Mouse (Mus musculus): ENCODE data around the gene Aar2. TPM values are rescaled to one million over a fixed set of nuclear protein-coding genes. Genes with fewer than 3 reads are reported as not detected.
"Not testable (repeated sequence)": the region's sequence is repeated elsewhere in the genome, so short reads cannot be mapped to it uniquely, and the experiment has no call there.

Aar2 gene
- total RNA-seq (2015; ENCODE audit: low replicate concordance) (1.0 and 2.1 TPM in 2 replicates), total RNA-seq (2017; ENCODE audit: low replicate concordance) (3.5 and 7.2 TPM in 2 replicates)

GRCm38 (mm10) chr2:156547123-156547891 lies at the start of gene Aar2:
TSS of gene Aar2 (plus strand) at chr2:156547584.
- ATAC-seq (replicated peaks; ENCODE audit: low FRiP score, poor library complexity, severe bottlenecking) = peak; percentile 87

- peak; percentile 43 for ATAC-seq (replicated peaks; ENCODE audit: low FRiP score, poor library complexity, severe bottlenecking)
Observed at GRCm38 (mm10) chr2:156497915-156498314, 49.5 kb upstream of the Aar2 start.

GRCm38 (mm10) chr2:156501025-156501424 lies 46.4 kb upstream of the Aar2 start:
- no peak for ATAC-seq (replicated peaks; ENCODE audit: low FRiP score, poor library complexity, severe bottlenecking)

- ATAC-seq (replicated peaks; ENCODE audit: low FRiP score, poor library complexity, severe bottlenecking) = no peak
Observed at GRCm38 (mm10) chr2:156505533-156505932, 41.9 kb upstream of the Aar2 start.

GRCm38 (mm10) chr2:156512028-156512427 lies 35.4 kb upstream of the Aar2 start:
- no peak for ATAC-seq (replicated peaks; ENCODE audit: low FRiP score, poor library complexity, severe bottlenecking)

- no peak for ATAC-seq (replicated peaks; ENCODE audit: low FRiP score, poor library complexity, severe bottlenecking)
Observed at GRCm38 (mm10) chr2:156512561-156512960, 34.8 kb upstream of the Aar2 start.

GRCm38 (mm10) chr2:156515102-156515501 lies 32.3 kb upstream of the Aar2 start:
- no peak for ATAC-seq (replicated peaks; ENCODE audit: low FRiP score, poor library complexity, severe bottlenecking)

- peak; percentile 82 for ATAC-seq (replicated peaks; ENCODE audit: low FRiP score, poor library complexity, severe bottlenecking)
Observed at GRCm38 (mm10) chr2:156515565-156516185, 31.7 kb upstream of the Aar2 start.

GRCm38 (mm10) chr2:156516678-156517077 lies 30.7 kb upstream of the Aar2 start:
- not testable (repeated sequence) for ATAC-seq (replicated peaks; ENCODE audit: low FRiP score, poor library complexity, severe bottlenecking)

GRCm38 (mm10) chr2:156518306-156518705 lies 29.1 kb upstream of the Aar2 start:
- ATAC-seq (replicated peaks; ENCODE audit: low FRiP score, poor library complexity, severe bottlenecking) = no peak

GRCm38 (mm10) chr2:156519584-156519983 lies 27.8 kb upstream of the Aar2 start:
- ATAC-seq (replicated peaks; ENCODE audit: low FRiP score, poor library complexity, severe bottlenecking) = no peak

- ATAC-seq (replicated peaks; ENCODE audit: low FRiP score, poor library complexity, severe bottlenecking) = no peak
Observed at GRCm38 (mm10) chr2:156522994-156523393, 24.4 kb upstream of the Aar2 start.

GRCm38 (mm10) chr2:156524078-156524477 lies 23.3 kb upstream of the Aar2 start:
- ATAC-seq (replicated peaks; ENCODE audit: low FRiP score, poor library complexity, severe bottlenecking) = no peak

- 0 out of 2 replicates have a peak, but pooled peaks have one; percentile 48 for ATAC-seq (replicated peaks; ENCODE audit: low FRiP score, poor library complexity, severe bottlenecking)
Observed at GRCm38 (mm10) chr2:156529726-156530125, 17.7 kb upstream of the Aar2 start.

- ATAC-seq (replicated peaks; ENCODE audit: low FRiP score, poor library complexity, severe bottlenecking) = no peak
Observed at GRCm38 (mm10) chr2:156533160-156533559, 14.2 kb upstream of the Aar2 start.

- ATAC-seq (replicated peaks; ENCODE audit: low FRiP score, poor library complexity, severe bottlenecking) = no peak
Observed at GRCm38 (mm10) chr2:156538817-156539555, 8.4 kb upstream of the Aar2 start.

GRCm38 (mm10) chr2:156540991-156541390 lies 6.4 kb upstream of the Aar2 start:
- no peak for ATAC-seq (replicated peaks; ENCODE audit: low FRiP score, poor library complexity, severe bottlenecking)

GRCm38 (mm10) chr2:156542410-156542809 lies 5.0 kb upstream of the Aar2 start:
- no peak for ATAC-seq (replicated peaks; ENCODE audit: low FRiP score, poor library complexity, severe bottlenecking)

GRCm38 (mm10) chr2:156543804-156544203 lies 3.6 kb upstream of the Aar2 start:
- ATAC-seq (replicated peaks; ENCODE audit: low FRiP score, poor library complexity, severe bottlenecking) = no peak

GRCm38 (mm10) chr2:156552421-156552820 lies 5.0 kb downstream of the Aar2 start:
- ATAC-seq (replicated peaks; ENCODE audit: low FRiP score, poor library complexity, severe bottlenecking) = no peak
